Mouse (Mus musculus): ENCODE data around the gene Ctsw. TPM values are rescaled to one million over a fixed set of nuclear protein-coding genes. Genes with fewer than 3 reads are reported as not detected.
A peak's percentile ranks its signal among the peaks of the same experiment; 100 is the strongest.

Ctsw gene
- polyA plus RNA-seq, 1 experiment from 2014 or later = 6.5 TPM

DNA sequence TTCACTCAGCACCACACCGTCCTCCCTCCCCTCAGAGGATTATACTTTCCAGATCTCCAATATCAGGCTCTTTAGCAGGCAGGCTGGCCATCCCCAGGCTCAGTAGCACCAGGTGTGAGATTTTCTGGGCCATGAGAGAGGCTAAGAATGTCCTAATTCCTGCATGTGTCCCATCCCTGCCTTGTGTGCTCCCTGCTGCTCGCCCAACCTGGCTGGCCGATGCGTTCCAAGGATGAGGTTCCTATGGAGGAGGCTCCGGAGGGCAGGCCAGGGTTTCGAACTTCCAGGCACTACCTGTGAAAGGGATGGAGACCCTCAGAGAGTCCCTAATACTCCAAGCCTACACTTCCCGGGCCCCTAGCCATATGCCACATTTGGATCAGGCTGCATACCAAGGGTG is 17.5 kb upstream of the Ctsw start:
- ATAC-seq (replicated peaks) = no peak
- H3K4me3 ChIP-seq = no peak overlapping the region
- no peak overlapping the region for H3K27ac ChIP-seq
- H3K4me2 ChIP-seq = no peak overlapping the region
- 98% methylated on average over 7 of the region's 7 CpGs for whole genome bisulfite sequencing
- no peaks in the 10 kb centered on the region for H3K27me3 ChIP-seq (replicated peaks)
- H3K4me1 ChIP-seq = peaks cover 32% of the 10 kb centered on the region
- H3K9ac ChIP-seq = no peak overlapping the region
- H3K36me3 ChIP-seq (replicated peaks) = peaks cover 13% of the 10 kb centered on the region; the same call in 1 of the 2 replicates
- no peaks in the 10 kb centered on the region for H3K9me3 ChIP-seq

DNA sequence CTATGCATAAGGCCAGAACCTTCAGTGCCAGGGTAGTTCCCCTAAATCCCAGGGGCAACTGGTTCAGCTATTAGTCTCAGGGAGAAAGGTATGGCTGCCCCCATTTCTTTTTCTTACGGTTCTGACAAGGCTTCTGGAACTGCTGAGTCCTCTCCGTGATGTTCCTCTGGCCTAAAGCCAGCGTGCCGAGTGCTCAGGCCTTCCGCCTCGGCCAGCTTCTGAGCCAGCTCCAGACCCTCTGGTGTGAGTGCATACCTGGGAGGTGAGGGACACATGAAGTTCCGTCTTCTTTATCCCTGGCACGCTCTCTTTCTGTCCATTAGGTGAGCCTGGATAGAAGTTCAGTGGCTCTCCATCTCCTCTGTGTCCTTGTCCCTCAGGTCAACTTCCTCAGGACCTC is 17.1 kb upstream of the Ctsw start:
- Histone ChIP-seq H3K36me3 (replicated peaks) (peaks cover 13% of the 10 kb centered on the region; the same call in 1 of the 2 replicates), H3K27ac (no peak overlapping the region), H3K9me3 (no peaks in the 10 kb centered on the region), H3K9ac (no peak overlapping the region), H3K27me3 (replicated peaks) (no peaks in the 10 kb centered on the region), H3K4me1 (peaks cover 32% of the 10 kb centered on the region), H3K4me3 (no peak overlapping the region), H3K4me2 (no peak overlapping the region)
- 92% methylated on average over 8 of the region's 8 CpGs for WGBS
- no peak for ATAC-seq (replicated peaks)

DNA sequence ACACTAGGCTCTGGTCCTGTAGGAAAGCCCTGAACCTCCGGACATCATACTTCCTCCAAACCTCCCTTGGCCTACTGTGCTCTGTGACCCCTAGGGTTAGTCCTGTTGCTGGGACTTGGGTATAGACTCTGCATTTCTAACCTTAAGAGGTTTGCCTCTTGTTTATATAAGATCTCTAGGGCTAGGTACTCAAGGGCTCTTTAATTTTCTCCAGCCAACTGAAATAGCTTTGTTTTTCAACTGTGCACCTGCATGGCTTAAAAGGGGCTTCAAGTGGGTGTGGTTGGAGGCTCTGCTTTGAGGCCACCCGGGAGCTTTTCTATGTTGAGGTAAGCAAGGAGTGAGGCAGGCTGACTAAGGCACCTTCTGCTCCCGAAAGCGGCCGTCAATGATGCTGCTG is 16.2 kb upstream of the Ctsw start:
- H3K4me3 ChIP-seq = no peak overlapping the region
- no peak overlapping the region for H3K9ac ChIP-seq
- no peaks in the 10 kb centered on the region for H3K9me3 ChIP-seq
- no peaks in the 10 kb centered on the region for H3K27me3 ChIP-seq (replicated peaks)
- peaks cover 26% of the 10 kb centered on the region for H3K4me1 ChIP-seq
- H3K27ac ChIP-seq = no peak overlapping the region
- H3K36me3 ChIP-seq (replicated peaks) = peaks cover 13% of the 10 kb centered on the region; the same call in 1 of the 2 replicates
- 90% methylated on average over 5 of the region's 5 CpGs for WGBS
- no peak overlapping the region for H3K4me2 ChIP-seq
- no peak for ATAC-seq (replicated peaks)

DNA sequence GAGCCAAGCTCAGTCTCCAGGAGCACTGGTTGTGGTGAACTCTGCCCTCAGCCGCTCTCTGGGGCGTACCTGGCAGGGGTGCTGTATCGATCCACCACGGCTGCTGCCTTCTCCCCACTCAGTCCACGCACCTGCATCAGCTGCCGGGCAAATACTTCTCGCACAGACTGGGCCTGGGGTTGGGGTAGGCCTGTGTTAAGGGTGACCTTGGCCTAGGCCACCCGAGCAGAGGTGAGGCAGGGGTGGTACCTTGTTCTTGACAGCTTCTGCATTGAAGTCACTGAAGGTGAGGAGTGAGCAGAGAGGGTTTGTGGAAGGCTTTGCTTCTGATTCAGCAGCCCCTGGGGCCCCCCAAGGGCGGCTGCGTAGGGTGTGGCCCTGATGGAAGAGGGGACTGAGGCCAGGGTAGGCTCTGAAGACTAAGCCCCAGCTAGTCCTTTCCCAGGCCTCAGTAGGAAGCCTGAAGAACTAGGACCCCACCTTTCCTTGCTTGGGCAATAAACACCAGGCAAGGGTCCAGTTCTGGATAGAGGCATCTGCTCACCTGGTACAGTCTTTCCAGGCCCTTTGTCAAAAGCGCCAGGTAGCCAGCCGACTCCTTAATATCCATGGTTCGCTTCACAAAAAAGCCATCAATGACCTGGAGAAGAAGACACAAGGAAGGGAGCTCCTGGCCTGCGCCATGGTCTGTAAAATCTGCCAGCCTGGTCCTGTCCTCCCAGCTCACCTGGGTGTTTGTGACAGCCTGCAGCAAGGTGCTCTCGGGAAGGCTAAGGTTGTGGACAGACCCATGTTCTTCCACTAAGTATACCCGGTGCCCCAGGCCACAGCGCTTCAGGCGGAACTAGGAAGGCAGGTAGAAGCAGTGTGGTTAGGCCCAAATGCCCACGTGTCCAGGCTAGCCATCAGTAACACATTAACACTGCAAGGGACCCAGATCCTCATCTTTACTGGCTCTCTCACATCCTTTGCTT is 15.4 kb upstream of the Ctsw start:
- peaks cover 19% of the 10 kb centered on the region for H3K4me1 ChIP-seq
- 91% methylated on average over 19 of the region's 19 CpGs for WGBS
- no peaks in the 10 kb centered on the region for H3K9me3 ChIP-seq
- no peak for ATAC-seq (replicated peaks)
- H3K27ac ChIP-seq = no peak overlapping the region
- H3K27me3 ChIP-seq (replicated peaks) = no peaks in the 10 kb centered on the region
- no peak overlapping the region for H3K9ac ChIP-seq
- no peak overlapping the region for H3K4me2 ChIP-seq
- peaks cover 13% of the 10 kb centered on the region; the same call in 1 of the 2 replicates for H3K36me3 ChIP-seq (replicated peaks)
- no peak overlapping the region for H3K4me3 ChIP-seq

DNA sequence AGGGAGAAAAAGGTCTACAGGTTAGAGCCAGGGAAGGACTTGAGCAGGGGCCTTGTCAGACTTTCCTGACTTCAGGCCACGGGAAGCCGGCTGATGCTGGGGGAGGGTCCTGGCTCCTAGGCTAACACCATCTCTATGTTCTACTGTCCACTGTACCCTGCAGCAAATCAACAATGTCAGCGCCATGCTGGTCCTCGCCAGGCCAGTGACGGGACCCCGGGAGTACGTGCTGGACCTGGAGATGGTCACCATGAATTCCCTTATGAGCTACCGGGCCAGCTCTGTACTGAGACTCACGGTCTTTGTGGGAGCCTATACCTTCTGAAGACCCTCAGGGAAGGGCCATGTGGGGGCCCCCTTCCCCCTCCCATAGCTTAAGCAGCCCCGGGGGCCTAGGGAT is 13.1 kb upstream of the Ctsw start:
- Histone ChIP-seq H3K4me3 (no peak overlapping the region), H3K9ac (no peak overlapping the region), H3K36me3 (replicated peaks) (peaks cover 13% of the 10 kb centered on the region; the same call in 1 of the 2 replicates), H3K27me3 (replicated peaks) (no peaks in the 10 kb centered on the region), H3K9me3 (no peaks in the 10 kb centered on the region), H3K27ac (no peak overlapping the region), H3K4me2 (no peak overlapping the region), H3K4me1 (peaks cover 2% of the 10 kb centered on the region)
- WGBS = 94% methylated on average over 10 of the region's 10 CpGs
- no peak for ATAC-seq (replicated peaks)

DNA sequence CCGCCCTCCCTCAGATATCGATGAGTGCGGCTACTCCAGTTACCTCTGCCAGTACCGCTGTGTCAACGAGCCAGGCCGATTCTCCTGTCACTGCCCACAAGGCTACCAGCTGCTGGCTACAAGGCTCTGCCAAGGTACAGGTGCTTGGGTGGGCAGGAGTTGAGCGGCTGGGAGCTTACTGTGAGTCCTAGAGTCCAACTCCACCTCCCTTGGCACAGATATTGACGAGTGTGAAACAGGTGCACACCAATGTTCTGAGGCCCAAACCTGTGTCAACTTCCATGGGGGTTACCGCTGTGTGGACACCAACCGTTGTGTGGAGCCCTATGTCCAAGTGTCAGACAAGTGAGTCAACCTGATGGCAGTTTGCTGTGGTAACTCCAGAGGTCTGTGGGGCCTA is 11.7 kb upstream of the Ctsw start:
- no peak overlapping the region for H3K4me3 ChIP-seq
- H3K36me3 ChIP-seq (replicated peaks) = peaks cover 13% of the 10 kb centered on the region; the same call in 1 of the 2 replicates
- H3K27me3 ChIP-seq (replicated peaks) = no peaks in the 10 kb centered on the region
- WGBS = 91% methylated on average over 10 of the region's 10 CpGs
- peaks cover 9% of the 10 kb centered on the region for H3K4me1 ChIP-seq
- no peak overlapping the region for H3K27ac ChIP-seq
- no peak overlapping the region for H3K9ac ChIP-seq
- no peak overlapping the region for H3K4me2 ChIP-seq
- H3K9me3 ChIP-seq = no peaks in the 10 kb centered on the region
- ATAC-seq (replicated peaks) = no peak

DNA sequence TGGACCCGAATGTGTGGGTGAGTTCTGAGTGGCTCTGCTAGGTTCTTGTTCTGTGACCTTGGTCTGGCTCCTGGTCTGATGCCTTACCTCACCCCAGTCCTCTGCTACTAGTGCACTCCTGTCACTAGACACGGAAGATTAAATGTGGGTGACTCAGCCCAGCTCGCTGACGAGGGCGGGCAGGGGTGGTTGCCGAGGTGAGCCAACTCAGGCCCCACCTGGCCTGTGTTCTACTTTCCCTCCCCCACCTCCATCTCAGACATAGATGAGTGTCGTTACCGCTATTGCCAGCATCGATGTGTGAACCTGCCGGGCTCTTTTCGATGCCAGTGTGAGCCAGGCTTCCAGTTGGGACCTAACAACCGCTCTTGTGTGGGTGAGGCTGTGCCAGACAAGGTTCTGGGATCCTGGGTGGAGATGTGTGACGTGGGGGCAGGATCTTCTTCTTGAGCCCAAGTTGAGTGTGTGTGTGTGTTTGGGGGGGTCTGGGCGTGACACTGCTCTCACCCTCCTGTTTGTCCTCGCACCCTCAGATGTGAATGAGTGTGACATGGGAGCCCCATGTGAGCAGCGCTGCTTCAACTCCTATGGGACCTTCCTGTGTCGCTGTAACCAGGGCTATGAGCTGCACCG is 9.5 kb upstream of the Ctsw start:
- ATAC-seq (replicated peaks) = no peak
- Histone ChIP-seq H3K9me3 (no peaks in the 10 kb centered on the region), H3K4me3 (no peak overlapping the region), H3K27ac (no peak overlapping the region), H3K4me2 (no peak overlapping the region), H3K4me1 (peaks cover 23% of the 10 kb centered on the region), H3K9ac (no peak overlapping the region), H3K27me3 (replicated peaks) (no peaks in the 10 kb centered on the region), H3K36me3 (replicated peaks) (peaks cover 6% of the 10 kb centered on the region; the same call in 1 of the 2 replicates)
- WGBS = 90% methylated on average over 18 of the region's 18 CpGs

DNA sequence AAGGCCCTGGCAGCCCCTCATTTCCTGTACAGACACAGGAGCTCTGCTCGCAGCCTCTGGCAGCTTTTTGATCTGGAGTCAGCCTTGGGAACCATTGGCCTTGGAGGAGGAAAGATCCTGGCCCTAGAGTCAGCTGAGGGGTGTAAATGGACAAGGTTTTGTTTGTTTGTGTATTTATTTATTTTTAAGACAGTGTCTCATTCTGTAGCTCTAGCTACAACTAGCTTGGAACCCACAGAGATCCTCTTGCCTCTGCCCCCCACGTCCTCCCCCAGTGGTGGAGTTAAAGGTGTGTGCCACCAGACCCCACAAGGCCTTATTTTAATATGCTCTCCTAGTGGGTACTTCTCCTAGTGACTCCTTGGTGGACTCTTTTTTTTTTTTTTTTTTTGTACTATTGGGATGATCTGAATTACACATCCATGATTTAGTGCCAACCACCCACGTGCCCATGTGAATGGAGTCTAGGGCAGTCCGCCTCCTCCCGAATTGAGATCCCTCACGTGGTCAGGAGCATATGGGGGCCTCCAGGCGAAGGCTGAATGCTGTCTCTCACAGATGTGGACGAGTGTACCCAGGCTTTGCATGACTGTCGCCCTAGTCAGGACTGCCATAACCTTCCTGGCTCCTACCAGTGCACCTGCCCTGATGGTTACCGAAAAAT is 8.8 kb upstream of the Ctsw start:
- Histone ChIP-seq H3K36me3 (replicated peaks) (no peaks in the 10 kb centered on the region; the same call in 1 of the 2 replicates), H3K9me3 (no peaks in the 10 kb centered on the region), H3K9ac (no peak overlapping the region), H3K4me2 (no peak overlapping the region), H3K4me1 (peaks cover 23% of the 10 kb centered on the region), H3K27ac (no peak overlapping the region), H3K4me3 (no peak overlapping the region), H3K27me3 (replicated peaks) (no peaks in the 10 kb centered on the region)
- no peak for ATAC-seq (replicated peaks)
- WGBS = 86% methylated on average over 10 of the region's 10 CpGs

DNA sequence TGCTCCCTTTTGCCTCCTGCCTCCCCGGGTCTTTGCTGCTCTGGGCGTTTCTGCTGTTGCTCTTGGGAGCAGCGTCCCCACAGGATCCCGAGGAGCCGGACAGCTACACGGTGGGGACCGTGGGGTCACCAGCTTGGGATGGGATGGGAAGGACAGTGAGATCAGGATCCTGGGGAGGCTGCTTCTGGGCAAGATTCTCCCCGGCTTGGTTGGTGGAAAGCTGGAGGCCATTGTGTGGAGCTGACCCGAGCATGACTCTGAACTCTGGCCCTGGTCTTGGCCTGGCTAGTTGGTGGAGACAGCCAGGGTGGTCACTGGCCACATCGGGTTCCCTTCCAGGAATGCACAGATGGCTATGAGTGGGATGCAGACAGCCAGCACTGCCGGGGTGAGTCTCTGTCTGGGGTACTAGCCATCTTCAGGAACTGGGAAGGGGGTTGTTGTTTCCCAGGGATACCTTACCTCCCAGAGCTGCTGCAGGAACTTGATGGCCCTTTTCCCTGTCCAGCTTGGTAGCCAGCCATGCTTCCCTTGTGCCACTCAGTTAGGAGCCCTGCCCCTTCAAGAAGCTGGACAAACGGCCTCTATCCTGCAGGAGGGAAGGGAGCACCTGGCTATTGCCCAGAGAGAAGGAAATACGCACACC is 6.9 kb upstream of the Ctsw start:
- Histone ChIP-seq H3K4me1 (peaks cover 23% of the 10 kb centered on the region), H3K27me3 (replicated peaks) (no peaks in the 10 kb centered on the region), H3K9ac (peak overlapping the region; percentile 51), H3K36me3 (replicated peaks) (no peaks in the 10 kb centered on the region), H3K4me2 (peak overlapping the region; percentile 87), H3K27ac (peak overlapping the region; percentile 53), H3K4me3 (peak overlapping the region; percentile 51), H3K9me3 (no peaks in the 10 kb centered on the region)
- WGBS = 21% methylated on average over 13 of the region's 13 CpGs
- peak; percentile 32; the same call in 1 of the 2 replicates for ATAC-seq (replicated peaks)

DNA sequence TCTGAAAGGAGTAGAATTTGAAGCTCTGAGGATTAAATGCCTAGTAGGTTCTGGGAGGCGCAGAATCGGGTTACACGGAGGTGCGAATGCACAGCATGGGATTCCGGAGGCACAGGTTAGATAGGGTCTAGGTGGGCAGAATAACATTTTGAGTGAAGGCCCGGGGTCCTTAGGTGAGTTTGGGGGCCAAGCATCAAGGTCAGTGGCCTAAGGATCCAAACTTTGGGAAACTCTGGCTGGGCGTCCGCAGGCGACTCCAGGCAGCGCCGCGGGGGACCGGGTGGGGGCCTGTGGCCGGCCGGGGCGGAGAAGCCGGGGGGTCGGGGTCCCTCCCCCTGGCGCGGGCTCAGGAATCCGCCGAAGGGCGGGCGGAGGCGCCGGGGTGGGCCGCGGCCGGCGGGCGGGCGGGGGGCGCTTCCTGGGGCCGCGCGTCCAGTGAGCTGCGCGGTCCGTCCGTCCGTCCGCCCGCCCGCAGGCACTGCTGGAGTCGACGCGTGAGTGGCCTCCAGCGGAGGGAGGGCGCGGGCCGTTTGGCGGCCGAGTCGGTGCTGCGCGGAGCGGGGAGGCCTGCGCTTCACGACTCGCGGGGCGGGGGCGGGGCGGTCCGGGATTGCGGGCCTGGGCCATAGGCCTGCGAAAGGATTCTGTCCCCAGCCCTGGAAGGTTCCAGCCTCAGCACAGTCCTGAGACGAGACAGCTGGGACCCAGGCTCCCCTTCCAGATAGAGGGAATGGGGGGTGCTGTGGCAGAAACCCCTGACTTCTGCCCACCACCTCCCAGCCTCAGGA is 6.2 kb upstream of the Ctsw start:
- Histone ChIP-seq H3K9ac (peak overlapping the region; percentile 51), H3K27me3 (replicated peaks) (no peaks in the 10 kb centered on the region), H3K4me2 (peak overlapping the region; percentile 87), H3K4me3 (peak overlapping the region; percentile 51), H3K27ac (peak overlapping the region; percentile 53), H3K9me3 (no peaks in the 10 kb centered on the region), H3K36me3 (replicated peaks) (no peaks in the 10 kb centered on the region), H3K4me1 (peaks cover 23% of the 10 kb centered on the region)
- peak; percentile 70 for ATAC-seq (replicated peaks)
- WGBS = under 1% methylated on average over 61 of the region's 68 CpGs

DNA sequence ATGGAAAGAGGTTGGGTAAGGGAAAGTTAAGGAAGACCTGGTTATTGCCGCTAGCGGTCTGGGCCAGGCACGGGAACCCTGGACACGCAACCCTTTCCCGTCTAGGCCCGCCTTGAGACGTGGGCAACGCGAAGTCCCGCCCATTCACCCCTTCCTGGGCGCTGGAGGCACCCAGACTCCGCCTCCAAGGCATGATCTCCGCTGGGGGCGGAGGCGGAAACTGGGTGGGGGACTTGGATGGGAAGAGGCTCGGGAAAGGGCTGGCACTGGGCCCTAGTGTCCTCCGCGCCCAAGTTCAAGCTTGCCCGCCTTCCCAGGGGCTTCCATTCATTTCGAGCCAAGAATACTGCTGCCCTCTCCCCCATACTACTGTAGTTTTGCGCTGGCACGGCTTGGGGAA is 5.4 kb upstream of the Ctsw start, which contains the start of gene Efemp2:
Efemp2 (plus strand) TSS at position 235 of the 400 bp plus-strand sequence.
- Histone ChIP-seq H3K27ac (peak within 1 kb of the TSS; percentile 53), H3K4me3 (peak within 1 kb of the TSS; percentile 51), H3K36me3 (replicated peaks) (no peaks in the 10 kb centered on the region), H3K9me3 (no peaks in the 10 kb centered on the region), H3K4me1 (peaks cover 23% of the 10 kb centered on the region), H3K9ac (peak within 1 kb of the TSS; percentile 51), H3K4me2 (peak within 1 kb of the TSS; percentile 87), H3K27me3 (replicated peaks) (no peaks in the 10 kb centered on the region)
- 2% methylated on average over 22 of the region's 22 CpGs for WGBS
- ATAC-seq (replicated peaks) = peak; percentile 55; the same call in 1 of the 2 replicates

Data from midbrain, embryonic 15.5 days (tissue).